ENCODE assay signal across 8 mouse cellular contexts in the genomic region with DNA sequence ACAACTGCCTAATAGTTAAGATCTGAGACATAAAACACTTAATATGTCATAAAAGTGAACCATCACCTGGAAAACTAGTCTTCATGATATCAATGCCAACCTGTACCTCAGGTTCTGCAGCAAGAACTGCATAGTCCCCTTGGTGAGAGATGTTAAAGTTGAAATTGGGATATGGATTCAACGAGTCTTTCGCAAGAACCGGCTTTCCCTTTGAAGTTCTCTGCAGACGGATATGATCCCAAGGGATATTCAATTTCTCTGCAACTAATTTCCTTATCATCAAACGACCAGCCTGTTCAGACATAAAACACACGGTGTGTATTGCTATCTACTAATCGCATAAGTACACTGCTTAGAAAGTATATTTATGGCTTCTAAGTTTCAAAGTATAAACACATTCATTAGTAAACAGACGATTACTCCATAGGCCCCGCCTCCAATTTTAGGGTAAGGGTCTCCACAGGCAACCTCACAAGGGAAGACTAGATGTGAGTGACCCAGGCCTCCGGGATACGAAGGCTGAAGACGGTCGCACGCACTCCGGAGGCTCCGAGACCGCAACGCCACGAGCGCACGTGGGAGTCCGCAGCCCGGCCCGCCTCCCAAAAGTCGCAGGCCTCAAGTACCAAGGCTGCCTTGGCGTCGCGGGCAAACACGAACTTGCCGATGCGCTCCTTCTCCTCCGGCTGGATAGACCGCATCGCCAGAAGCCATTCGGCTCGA. TPM values are rescaled to one million over a fixed set of nuclear protein-coding genes. Genes with fewer than 3 reads are reported as not detected.
DNase-seq lines count a peak whose midpoint lies in the region; ATAC-seq and TF ChIP-seq lines count a peak whose summit lies in the region.

No protein-coding gene starts in this region.

- ATAC-seq in lung, embryonic 14.5 days (ENCODE audit: insufficient read depth): peak; percentile 63
- ATAC-seq in inflammation-experienced regulatory T-cells, adult 6 months: peak; percentile 34
- no peak; the same call in 1 of the 2 replicates for ATAC-seq in midbrain, embryonic 16.5 days

- H3K27me3 ChIP-seq in lung, embryonic 14.5 days (ENCODE audit: insufficient read depth, low read length): no peaks in the 10 kb centered on the region
- H3K27me3 ChIP-seq in embryonic facial prominence, embryonic 10.5 days (replicated peaks; ENCODE audit: low read depth, poor library complexity, severe bottlenecking): no peaks in the 10 kb centered on the region
- no peaks in the 10 kb centered on the region for H3K27me3 ChIP-seq in midbrain, embryonic 16.5 days (ENCODE audit: control insufficient read depth, insufficient read depth, low read depth, low read length)

- H3K9me3 ChIP-seq in lung, embryonic 14.5 days (ENCODE audit: low read depth, low read length): no peaks in the 10 kb centered on the region
- no peaks in the 10 kb centered on the region for H3K9me3 ChIP-seq in embryonic facial prominence, embryonic 10.5 days
- no peaks in the 10 kb centered on the region for H3K9me3 ChIP-seq in midbrain, embryonic 16.5 days (replicated peaks; ENCODE audit: control insufficient read depth, low read length, poor library complexity, severe bottlenecking)

- no peak for TF ChIP-seq CTCF in lung, embryonic 14.5 days (IDR thresholded peaks at IDR 0.05; ENCODE audit: low read depth)

- peak overlapping the region; percentile 69 for H3K9ac ChIP-seq in lung, embryonic 14.5 days
- H3K9ac ChIP-seq in midbrain, embryonic 16.5 days (ENCODE audit: low read depth, low read length): peak overlapping the region; percentile 87

- peak; percentile 46 for DNase-seq in lung, embryonic 14.5 days
- no peak for DNase-seq in lung, postnatal 14 days
- DNase-seq in embryonic facial prominence, embryonic 10.5 days (ENCODE audit: low spot score): no peak
- no peak for DNase-seq in yolk sac, embryonic 10.5 days (ENCODE audit: low spot score)
- no peak for DNase-seq in thymus, postnatal 25 days
- no peak for DNase-seq in left cerebral cortex, adult 9 months (ENCODE audit: low spot score in 2 of 2)

- H3K4me3 ChIP-seq in lung, embryonic 14.5 days (ENCODE audit: low read depth, low read length): peak overlapping the region; percentile 72
- H3K4me3 ChIP-seq in embryonic facial prominence, embryonic 10.5 days: peak overlapping the region; percentile 80
- H3K4me3 ChIP-seq in midbrain, embryonic 16.5 days (ENCODE audit: low read depth, low read length): peak overlapping the region; percentile 82

- H3K36me3 ChIP-seq in lung, embryonic 14.5 days (ENCODE audit: insufficient read depth): no peaks in the 10 kb centered on the region
- H3K36me3 ChIP-seq in embryonic facial prominence, embryonic 10.5 days (replicated peaks): peaks cover 6% of the 10 kb centered on the region
- no peaks in the 10 kb centered on the region for H3K36me3 ChIP-seq in midbrain, embryonic 16.5 days (ENCODE audit: control insufficient read depth, insufficient read depth, low read length)

- H3K4me2 ChIP-seq in lung, embryonic 14.5 days: peak overlapping the region; percentile 76
- peak overlapping the region; percentile 84 for H3K4me2 ChIP-seq in midbrain, embryonic 16.5 days (ENCODE audit: low read length)

- peaks cover 4% of the 10 kb centered on the region; the same call in 1 of the 2 replicates for H3K4me1 ChIP-seq in lung, embryonic 14.5 days (ENCODE audit: insufficient read depth)
- peaks cover 20% of the 10 kb centered on the region for H3K4me1 ChIP-seq in embryonic facial prominence, embryonic 10.5 days
- peaks cover 24% of the 10 kb centered on the region for H3K4me1 ChIP-seq in midbrain, embryonic 16.5 days (ENCODE audit: control insufficient read depth, insufficient read depth, low read length)

- H3K27ac ChIP-seq in lung, embryonic 14.5 days (ENCODE audit: low read depth): peak overlapping the region; percentile 92
- peak overlapping the region; percentile 94 for H3K27ac ChIP-seq in embryonic facial prominence, embryonic 10.5 days (replicated peaks)
- H3K27ac ChIP-seq in midbrain, embryonic 16.5 days (ENCODE audit: low read length): peak overlapping the region; percentile 95

- under 1% methylated on average over 36 of the region's 36 CpGs for WGBS in lung, embryonic 14.5 days
- WGBS in embryonic facial prominence, embryonic 10.5 days: under 1% methylated on average over 36 of the region's 36 CpGs
- WGBS in midbrain, embryonic 16.5 days: under 1% methylated on average over 36 of the region's 36 CpGs

RNA-seq across cellular contexts. Expression of gene Aasdhppt, which starts 0.5 kb away (rescaled TPM):
- polyA plus RNA-seq in lung, embryonic 14.5 days (2014; fragmentation: Nextera tagmentation; extraction: Ambion mirVana): 31.4 and 33.3 TPM in 2 replicates
- polyA plus RNA-seq in embryonic facial prominence, embryonic 10.5 days (2016; fragmentation: Nextera tagmentation; extraction: Ambion mirVana): 30.7 TPM in 2 replicates
- polyA plus RNA-seq in inflammation-experienced regulatory T-cells, adult 6 months (2017; shearing (Covaris generic)): 10 to 100 TPM; 27.5 to 34.2 (median 33.8) TPM
- polyA plus RNA-seq in midbrain, embryonic 16.5 days (2015; fragmentation: Nextera tagmentation; extraction: Ambion mirVana): 33.7 and 33.8 TPM in 2 replicates

RNA-seq across cellular contexts. Expression of gene Kbtbd3, which starts 0.8 kb away (rescaled TPM):
- polyA plus RNA-seq in lung, embryonic 14.5 days (2014; fragmentation: Nextera tagmentation; extraction: Ambion mirVana): 5.7 and 6.6 TPM in 2 replicates
- polyA plus RNA-seq in embryonic facial prominence, embryonic 10.5 days (2016; fragmentation: Nextera tagmentation; extraction: Ambion mirVana): 5.3 and 5.7 TPM in 2 replicates
- 10 to 100 TPM in 1 of 3 experiments, 1 to 10 TPM in 2; 9.0 to 12.6 (median 9.4) TPM for polyA plus RNA-seq in inflammation-experienced regulatory T-cells, adult 6 months (2017; shearing (Covaris generic))
- polyA plus RNA-seq in midbrain, embryonic 16.5 days (2015; fragmentation: Nextera tagmentation; extraction: Ambion mirVana): 12.1 and 13.8 TPM in 2 replicates
